Mouse (Mus musculus) megakaryocyte, embryonic 14.5 days (primary cell): ENCODE data around the gene Hist1h3h.
"Not testable (repeated sequence)": the region's sequence is repeated elsewhere in the genome, so short reads cannot be mapped to it uniquely, and the experiment has no call there.

Source experiments
- FLI1 ChIP-seq: IDR thresholded peaks from 2 replicates; pipeline ENCODE4 v1.6.1; 2012; ENCODE audit warnings: low read length, inconsistent platforms, mixed read lengths
- GATA1 ChIP-seq: IDR thresholded peaks from 3 replicates; pipeline ENCODE4 v1.6.1; 2012; ENCODE audit warnings: mixed read lengths, low read length, inconsistent platforms, borderline replicate concordance

- not testable (repeated sequence) for TF ChIP-seq GATA1, FLI1
These were observed 1.5 kb upstream of the Hist1h3h start, which contains the start of the genes Hist1h2bl and Hist1h2ai for GRCm38 (mm10) chr13:21715864-21716539.
